Mouse (Mus musculus) heart, adult 10 weeks (tissue): ENCODE results near the gene Zfp114. TPM values are rescaled to one million over a fixed set of nuclear protein-coding genes. Genes with fewer than 3 reads are reported as not detected.

ENCODE experiments used
- polyA plus RNA-seq: library from polyadenylated mRNA; stranded (reverse); fragments of 350-450 nt; fragmentation: Illumina TruSeq; extraction: RNeasy Lipid Tissue Mini Kit (QIAGEN cat#74804); gene quantifications from one replicate; pipeline ENCODE4 v1.2.3, GENCODE M21; 2014; ENCODE audit warnings: low read depth, low replicate concordance

Gene Zfp114
- polyA plus RNA-seq = 0.13 TPM

GRCm38 (mm10) chr7:24174618-24175336 lies at the start of gene Zfp114:
Gene Zfp114, plus strand, starts transcription at chr7:24175060.

GRCm38 (mm10) chr7:24133996-24134828 lies 40.6 kb upstream of the Zfp114 start, which contains the start of gene Zfp235:
Gene Zfp235, plus strand, starts transcription at chr7:24134169.

GRCm38 (mm10) chr7:24211343-24211742 lies 36.5 kb downstream of the Zfp114 start, which contains the start of gene Zfp111:
Gene Zfp111, minus strand, starts transcription at chr7:24211443.

Other genes with a start within 250 kb of the Zfp114 start
- not detected for gene Vmn1r179, start 248.1 kb upstream of the Zfp114 start, polyA plus RNA-seq
- gene Vmn1r180, start 224.4 kb upstream of the Zfp114 start, polyA plus RNA-seq = not detected
- not detected for gene Vmn1r181, start 200.4 kb upstream of the Zfp114 start, polyA plus RNA-seq
- gene V1rd19, start 173.4 kb upstream of the Zfp114 start, polyA plus RNA-seq = not detected
- gene Vmn1r183, start 121.8 kb upstream of the Zfp114 start, polyA plus RNA-seq = not detected
- 15.8 TPM for gene Zfp180, start 93.1 kb upstream of the Zfp114 start, polyA plus RNA-seq
- 4.6 TPM for gene Zfp112, start 62.7 kb upstream of the Zfp114 start, polyA plus RNA-seq
- gene Zfp235, start 40.9 kb upstream of the Zfp114 start, polyA plus RNA-seq = 4.2 TPM
- 4.3 TPM for gene Zfp111, start 36.4 kb downstream of the Zfp114 start, polyA plus RNA-seq
- 2.0 TPM for gene Zfp109, start 62.5 kb downstream of the Zfp114 start, polyA plus RNA-seq
- gene Zfp108, start 79.7 kb downstream of the Zfp114 start, polyA plus RNA-seq = 2.1 TPM
- gene Zfp93, start 95.4 kb downstream of the Zfp114 start, polyA plus RNA-seq = 4.3 TPM
- 3.4 TPM for gene Zfp61, start 126.2 kb downstream of the Zfp114 start, polyA plus RNA-seq
- 3.9 TPM for gene Zfp94, start 141.6 kb downstream of the Zfp114 start, polyA plus RNA-seq
- gene Tescl, start 158.9 kb downstream of the Zfp114 start, polyA plus RNA-seq = not detected
- not detected for gene Lypd5, start 174.1 kb downstream of the Zfp114 start, polyA plus RNA-seq
- 0.47 TPM for gene Kcnn4, start 195.2 kb downstream of the Zfp114 start, polyA plus RNA-seq
- gene Smg9, start 224.6 kb downstream of the Zfp114 start, polyA plus RNA-seq = 12.3 TPM